Comparison of ENCODE assay signal across 8 mouse cellular contexts in the genomic region with DNA sequence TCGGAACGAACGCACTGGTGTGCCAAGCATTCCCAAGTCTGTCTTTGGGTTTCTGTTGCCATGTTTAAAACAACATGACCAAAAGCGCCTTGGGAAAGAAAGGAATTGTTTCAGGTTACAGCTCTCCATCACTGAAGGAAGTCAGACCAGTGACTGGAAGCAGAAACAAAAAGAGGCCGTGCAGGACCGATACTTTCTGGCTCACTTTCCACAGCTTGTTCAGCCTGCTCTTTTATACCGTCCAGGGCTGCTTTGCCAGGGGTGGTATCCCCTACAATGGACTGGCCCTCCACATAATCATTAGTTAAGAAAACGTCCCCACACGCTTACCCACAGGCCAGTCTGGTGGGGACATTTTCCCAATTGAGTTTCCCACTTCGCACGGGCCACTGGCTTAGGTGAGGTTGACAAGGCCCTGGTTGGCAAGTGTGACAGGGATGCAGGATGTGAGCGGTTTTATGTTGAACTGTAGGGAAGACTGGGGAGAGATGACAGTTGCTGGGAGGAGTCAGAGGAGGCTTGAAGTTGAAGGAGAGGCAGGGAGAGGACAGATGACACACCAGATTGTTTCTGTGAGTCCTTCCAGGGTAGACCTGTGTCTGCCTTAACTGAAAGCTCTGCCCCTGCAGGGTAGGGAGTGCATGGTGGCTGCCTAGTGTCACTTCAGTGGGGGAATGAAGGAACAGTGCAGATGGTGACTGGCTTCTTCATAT. TPM values are rescaled to one million over a fixed set of nuclear protein-coding genes. Genes with fewer than 3 reads are reported as not detected.
DNase-seq lines count a peak whose midpoint lies in the region; ATAC-seq and TF ChIP-seq lines count a peak whose summit lies in the region.

No protein-coding gene starts in this region.

- no peaks in the 10 kb centered on the region for H3K27me3 ChIP-seq in kidney, embryonic 14.5 days (ENCODE audit: control insufficient read depth, insufficient read depth, low read length)
- H3K27me3 ChIP-seq in G1E (ENCODE audit: insufficient read depth, low read length): peaks cover 3% of the 10 kb centered on the region; the same call in 1 of the 2 replicates
- H3K27me3 ChIP-seq in forebrain, embryonic 13.5 days: no peaks in the 10 kb centered on the region
- H3K27me3 ChIP-seq in liver, embryonic 12.5 days (replicated peaks): no peaks in the 10 kb centered on the region

- H3K36me3 ChIP-seq in kidney, embryonic 14.5 days (ENCODE audit: control insufficient read depth, insufficient read depth, low read length): peaks cover 45% of the 10 kb centered on the region
- H3K36me3 ChIP-seq in G1E (replicated peaks): peaks cover 70% of the 10 kb centered on the region
- H3K36me3 ChIP-seq in forebrain, embryonic 13.5 days (ENCODE audit: poor library complexity, severe bottlenecking): peaks cover 52% of the 10 kb centered on the region
- peaks cover 63% of the 10 kb centered on the region for H3K36me3 ChIP-seq in liver, embryonic 12.5 days

- H3K9ac ChIP-seq in kidney, embryonic 14.5 days (ENCODE audit: low read depth, low read length): peak overlapping the region; percentile 86
- H3K9ac ChIP-seq in forebrain, embryonic 13.5 days: peak overlapping the region; percentile 97
- H3K9ac ChIP-seq in liver, embryonic 12.5 days: peak overlapping the region; percentile 99

- no peak for ATAC-seq in kidney, embryonic 14.5 days (ENCODE audit: low FRiP score, low TSS enrichment)
- ATAC-seq in G1E (ENCODE audit: extremely low read depth, insufficient number of reproducible peaks, low FRiP score, poor library complexity, severe bottlenecking): peak; percentile 59
- no peak for ATAC-seq in forebrain, embryonic 13.5 days
- peak; percentile 38 for ATAC-seq in liver, embryonic 12.5 days

- H3K4me2 ChIP-seq in kidney, embryonic 14.5 days (replicated peaks; ENCODE audit: low read depth, low read length): peak overlapping the region; percentile 97
- peak overlapping the region; percentile 100 for H3K4me2 ChIP-seq in forebrain, embryonic 13.5 days
- peak overlapping the region; percentile 99 for H3K4me2 ChIP-seq in liver, embryonic 12.5 days

- peak overlapping the region; percentile 98 for H3K27ac ChIP-seq in kidney, embryonic 14.5 days (ENCODE audit: low read depth, low read length)
- H3K27ac ChIP-seq in forebrain, embryonic 13.5 days: peak overlapping the region; percentile 98
- peak overlapping the region; percentile 98 for H3K27ac ChIP-seq in liver, embryonic 12.5 days

- no peak for DNase-seq in kidney, postnatal 14 days
- peak; percentile 62 for DNase-seq in G1E (ENCODE audit: low spot score)
- no peak for DNase-seq in right cerebral cortex, postnatal 10 days (ENCODE audit: low spot score in 2 of 2)
- DNase-seq in gastrocnemius, postnatal 4 days (ENCODE audit: low spot score in 2 of 2): no peak
- DNase-seq in ovary, postnatal 14 days (ENCODE audit: low spot score): no peak

- peak overlapping the region; percentile 95 for H3K4me3 ChIP-seq in kidney, embryonic 14.5 days (ENCODE audit: low read length)
- H3K4me3 ChIP-seq in G1E (ENCODE audit: low read depth, low read length): peak overlapping the region; percentile 76
- peak overlapping the region; percentile 94 for H3K4me3 ChIP-seq in forebrain, embryonic 13.5 days
- peak overlapping the region; percentile 97 for H3K4me3 ChIP-seq in liver, embryonic 12.5 days

- no peaks in the 10 kb centered on the region for H3K9me3 ChIP-seq in kidney, embryonic 14.5 days (ENCODE audit: control insufficient read depth, low read length)
- H3K9me3 ChIP-seq in G1E (replicated peaks): peaks cover 26% of the 10 kb centered on the region
- no peaks in the 10 kb centered on the region for H3K9me3 ChIP-seq in forebrain, embryonic 13.5 days (replicated peaks)
- no peaks in the 10 kb centered on the region; the same call in 1 of the 2 replicates for H3K9me3 ChIP-seq in liver, embryonic 12.5 days (replicated peaks)

- 5% methylated on average over 12 of the region's 12 CpGs for WGBS in kidney, embryonic 14.5 days
- 7% methylated on average over 12 of the region's 12 CpGs for WGBS in forebrain, embryonic 13.5 days
- WGBS in liver, embryonic 12.5 days (ENCODE audit: insufficient replicate concordance): 3% methylated on average over 12 of the region's 12 CpGs

- H3K4me1 ChIP-seq in kidney, embryonic 14.5 days (ENCODE audit: control insufficient read depth, insufficient read depth, low read length): peaks cover 28% of the 10 kb centered on the region
- peaks cover 78% of the 10 kb centered on the region for H3K4me1 ChIP-seq in G1E (ENCODE audit: insufficient read depth, low read depth, low read length)
- H3K4me1 ChIP-seq in forebrain, embryonic 13.5 days: peaks cover 49% of the 10 kb centered on the region
- peaks cover 61% of the 10 kb centered on the region for H3K4me1 ChIP-seq in liver, embryonic 12.5 days

- TF ChIP-seq CTCF in G1E (IDR thresholded peaks at IDR 0.05; ENCODE audit: low read depth, low read length): no peak

RNA-seq across cellular contexts. Expression of a gene that starts 1.5 kb away (rescaled TPM):
- 96.4 and 137 TPM in 2 replicates for polyA plus RNA-seq in kidney, embryonic 14.5 days (2014; fragmentation: Nextera tagmentation; extraction: Ambion mirVana)
- total RNA-seq in G1E (2014; fragmentation: Nextera tagmentation) (262 and 289 TPM in 2 replicates), G1E (2017) (99.3 and 130 TPM in 2 replicates)
- 1,339 and 1,437 TPM in 2 replicates for polyA plus RNA-seq in G1E (2012)
- 88.4 and 104 TPM in 2 replicates for polyA plus RNA-seq in forebrain, embryonic 13.5 days (2015; fragmentation: Nextera tagmentation; extraction: Ambion mirVana)
- polyA plus RNA-seq in liver, embryonic 12.5 days (2016; fragmentation: Nextera tagmentation; extraction: Ambion mirVana): 208 and 211 TPM in 2 replicates
- 10 to 100 TPM; 50.8 to 58.3 TPM for total RNA-seq in gastrocnemius, postnatal 4 days (2021)

RNA-seq across cellular contexts. Expression of a gene that starts 14.1 kb away (rescaled TPM):
- polyA plus RNA-seq in kidney, embryonic 14.5 days (2014; fragmentation: Nextera tagmentation; extraction: Ambion mirVana): 0.13 and 0.28 TPM in 2 replicates
- 0.53 and 0.60 TPM in 2 replicates for total RNA-seq in G1E (2014; fragmentation: Nextera tagmentation)
- total RNA-seq in G1E (2017): 3.5 TPM in 2 replicates
- polyA plus RNA-seq in G1E (2012): 1.5 TPM in 2 replicates
- 0.18 and 0.20 TPM in 2 replicates for polyA plus RNA-seq in forebrain, embryonic 13.5 days (2015; fragmentation: Nextera tagmentation; extraction: Ambion mirVana)
- 0.10 and 0.15 TPM in 2 replicates for polyA plus RNA-seq in liver, embryonic 12.5 days (2016; fragmentation: Nextera tagmentation; extraction: Ambion mirVana)
- total RNA-seq in gastrocnemius, postnatal 4 days (2021): 1 to 10 TPM in 1 of 2 experiments, under 1 TPM in 1; 0.96 to 1.2 TPM

RNA-seq across cellular contexts. Expression of a gene that starts 20.6 kb away (rescaled TPM):
- 240 and 246 TPM in 2 replicates for polyA plus RNA-seq in kidney, embryonic 14.5 days (2014; fragmentation: Nextera tagmentation; extraction: Ambion mirVana)
- total RNA-seq in G1E (2014; fragmentation: Nextera tagmentation) (195 and 218 TPM in 2 replicates), G1E (2017) (65.8 and 71.9 TPM in 2 replicates)
- polyA plus RNA-seq in G1E (2012): 239 and 263 TPM in 2 replicates
- polyA plus RNA-seq in forebrain, embryonic 13.5 days (2015; fragmentation: Nextera tagmentation; extraction: Ambion mirVana): 203 and 213 TPM in 2 replicates
- 202 and 215 TPM in 2 replicates for polyA plus RNA-seq in liver, embryonic 12.5 days (2016; fragmentation: Nextera tagmentation; extraction: Ambion mirVana)
- 10 to 100 TPM; 31.8 to 32.4 TPM for total RNA-seq in gastrocnemius, postnatal 4 days (2021)

RNA-seq across cellular contexts. Expression of a gene that starts 25.5 kb away (rescaled TPM):
- 6.6 and 10.9 TPM in 2 replicates for polyA plus RNA-seq in kidney, embryonic 14.5 days (2014; fragmentation: Nextera tagmentation; extraction: Ambion mirVana)
- 35.3 and 35.5 TPM in 2 replicates for total RNA-seq in G1E (2014; fragmentation: Nextera tagmentation)
- 156 and 206 TPM in 2 replicates for total RNA-seq in G1E (2017)
- 90.0 and 101 TPM in 2 replicates for polyA plus RNA-seq in G1E (2012)
- 7.2 and 7.8 TPM in 2 replicates for polyA plus RNA-seq in forebrain, embryonic 13.5 days (2015; fragmentation: Nextera tagmentation; extraction: Ambion mirVana)
- 2.8 and 3.4 TPM in 2 replicates for polyA plus RNA-seq in liver, embryonic 12.5 days (2016; fragmentation: Nextera tagmentation; extraction: Ambion mirVana)
- 1 to 10 TPM; 5.4 to 6.3 TPM for total RNA-seq in gastrocnemius, postnatal 4 days (2021)

RNA-seq across cellular contexts. Expression of a gene that starts 29.8 kb away (rescaled TPM):
- 0.79 and 1.3 TPM in 2 replicates for polyA plus RNA-seq in kidney, embryonic 14.5 days (2014; fragmentation: Nextera tagmentation; extraction: Ambion mirVana)
- total RNA-seq in G1E (2014; fragmentation: Nextera tagmentation) (not detected in 2 replicates), G1E (2017) (0.05 and 0.12 TPM in 2 replicates)
- not detected in 2 replicates for polyA plus RNA-seq in G1E (2012)
- polyA plus RNA-seq in forebrain, embryonic 13.5 days (2015; fragmentation: Nextera tagmentation; extraction: Ambion mirVana): 1.00 and 1.3 TPM in 2 replicates
- 0.38 and 0.49 TPM in 2 replicates for polyA plus RNA-seq in liver, embryonic 12.5 days (2016; fragmentation: Nextera tagmentation; extraction: Ambion mirVana)
- 1 to 10 TPM; 5.8 to 6.1 TPM for total RNA-seq in gastrocnemius, postnatal 4 days (2021)

Comparison
In these comparisons a context has a peak if more than half of its experiments do, and no peak if none do; other contexts are left out.
1. ATAC-seq: peak in G1E (single experiment) and liver, embryonic 12.5 days (single experiment); none in kidney, embryonic 14.5 days (single experiment) and forebrain, embryonic 13.5 days (single experiment).
2. Peak in every context shown above with its lines, with median percentiles within 50 percentile points of each other: H3K27ac ChIP-seq, H3K4me2 ChIP-seq, H3K4me3 ChIP-seq and H3K9ac ChIP-seq.